Mouse (Mus musculus): ENCODE results near the gene Olfr263. TPM values are rescaled to one million over a fixed set of nuclear protein-coding genes. Genes with fewer than 3 reads are reported as not detected.

Gene Olfr263
- polyA plus RNA-seq (2014; fragmentation: Illumina TruSeq; extraction: RNeasy Lipid Tissue Mini Kit (QIAGEN cat#74804); ENCODE audit: low read depth, low replicate concordance): not detected

GRCm38 (mm10) chr13:21129339-21129738, at the start of gene Olfr263:
Gene Olfr263, plus strand, starts transcription at chr13:21129639.

GRCm38 (mm10) chr13:21111183-21111582, 18.3 kb upstream of the Olfr263 start, which contains the start of gene Olfr1369-ps1:
Gene Olfr1369-ps1, plus strand, starts transcription at chr13:21111483.

GRCm38 (mm10) chr13:21145767-21146166, 16.3 kb downstream of the Olfr263 start, which contains the start of gene Olfr1368:
Gene Olfr1368, minus strand, starts transcription at chr13:21145867.

DNA sequence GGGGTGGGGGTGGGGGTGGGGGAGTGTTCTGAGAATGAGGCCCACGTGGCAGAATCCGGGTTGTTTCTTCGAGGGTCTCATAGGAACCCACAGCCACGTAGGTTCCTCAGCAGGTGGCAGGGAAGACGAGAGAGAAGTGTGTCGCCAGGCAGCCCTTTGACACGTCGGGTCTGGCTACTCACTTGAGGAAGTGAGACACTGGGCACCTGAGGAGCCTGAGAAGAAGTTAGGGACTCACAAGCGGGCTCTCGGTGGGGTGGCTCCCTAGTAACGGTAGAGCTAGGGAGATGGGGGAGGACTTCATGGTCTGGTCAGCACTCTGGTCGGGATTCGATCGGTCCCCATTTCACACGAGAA, 49.9 kb downstream of the Olfr263 start, which contains the start of gene Trim27:
Gene Trim27 (plus strand): TSS at position 79 of the 357 bp plus-strand sequence.

Other genes with a start within 250 kb of the Olfr263 start
- not detected for gene Olfr1370, start 54.7 kb upstream of the Olfr263 start, polyA plus RNA-seq (2014; fragmentation: Illumina TruSeq; extraction: RNeasy Lipid Tissue Mini Kit (QIAGEN cat#74804); ENCODE audit: low read depth, low replicate concordance)
- gene Olfr1369-ps1, start 18.2 kb upstream of the Olfr263 start, polyA plus RNA-seq (2014; fragmentation: Illumina TruSeq; extraction: RNeasy Lipid Tissue Mini Kit (QIAGEN cat#74804); ENCODE audit: low read depth, low replicate concordance): not detected
- not detected for gene Olfr1368, start 16.2 kb downstream of the Olfr263 start, polyA plus RNA-seq (2014; fragmentation: Illumina TruSeq; extraction: RNeasy Lipid Tissue Mini Kit (QIAGEN cat#74804); ENCODE audit: low read depth, low replicate concordance)
- gene Trim27, start 49.8 kb downstream of the Olfr263 start, polyA plus RNA-seq (2014; fragmentation: Illumina TruSeq; extraction: RNeasy Lipid Tissue Mini Kit (QIAGEN cat#74804); ENCODE audit: low read depth, low replicate concordance): 34.1 TPM
- 2.4 TPM for gene Gpx5, start 163.1 kb downstream of the Olfr263 start, polyA plus RNA-seq (2014; fragmentation: Illumina TruSeq; extraction: RNeasy Lipid Tissue Mini Kit (QIAGEN cat#74804); ENCODE audit: low read depth, low replicate concordance)
- not detected for gene Gpx6, start 182.5 kb downstream of the Olfr263 start, polyA plus RNA-seq (2014; fragmentation: Illumina TruSeq; extraction: RNeasy Lipid Tissue Mini Kit (QIAGEN cat#74804); ENCODE audit: low read depth, low replicate concordance)
- gene Olfr1367, start 217.3 kb downstream of the Olfr263 start, polyA plus RNA-seq (2014; fragmentation: Illumina TruSeq; extraction: RNeasy Lipid Tissue Mini Kit (QIAGEN cat#74804); ENCODE audit: low read depth, low replicate concordance): not detected
- gene Zscan12, start 233.2 kb downstream of the Olfr263 start, polyA plus RNA-seq (2014; fragmentation: Illumina TruSeq; extraction: RNeasy Lipid Tissue Mini Kit (QIAGEN cat#74804); ENCODE audit: low read depth, low replicate concordance): 17.1 TPM

Measured in adrenal gland, adult 10 weeks (tissue).